Mouse (Mus musculus) cerebellum, adult 9-10 months (tissue): ENCODE measurements around the gene Cep135.

Experiments
- DNase-seq: peaks from one replicate; pipeline ENCODE4 v3.0.0; 2022

The Cep135 gene

DNA sequence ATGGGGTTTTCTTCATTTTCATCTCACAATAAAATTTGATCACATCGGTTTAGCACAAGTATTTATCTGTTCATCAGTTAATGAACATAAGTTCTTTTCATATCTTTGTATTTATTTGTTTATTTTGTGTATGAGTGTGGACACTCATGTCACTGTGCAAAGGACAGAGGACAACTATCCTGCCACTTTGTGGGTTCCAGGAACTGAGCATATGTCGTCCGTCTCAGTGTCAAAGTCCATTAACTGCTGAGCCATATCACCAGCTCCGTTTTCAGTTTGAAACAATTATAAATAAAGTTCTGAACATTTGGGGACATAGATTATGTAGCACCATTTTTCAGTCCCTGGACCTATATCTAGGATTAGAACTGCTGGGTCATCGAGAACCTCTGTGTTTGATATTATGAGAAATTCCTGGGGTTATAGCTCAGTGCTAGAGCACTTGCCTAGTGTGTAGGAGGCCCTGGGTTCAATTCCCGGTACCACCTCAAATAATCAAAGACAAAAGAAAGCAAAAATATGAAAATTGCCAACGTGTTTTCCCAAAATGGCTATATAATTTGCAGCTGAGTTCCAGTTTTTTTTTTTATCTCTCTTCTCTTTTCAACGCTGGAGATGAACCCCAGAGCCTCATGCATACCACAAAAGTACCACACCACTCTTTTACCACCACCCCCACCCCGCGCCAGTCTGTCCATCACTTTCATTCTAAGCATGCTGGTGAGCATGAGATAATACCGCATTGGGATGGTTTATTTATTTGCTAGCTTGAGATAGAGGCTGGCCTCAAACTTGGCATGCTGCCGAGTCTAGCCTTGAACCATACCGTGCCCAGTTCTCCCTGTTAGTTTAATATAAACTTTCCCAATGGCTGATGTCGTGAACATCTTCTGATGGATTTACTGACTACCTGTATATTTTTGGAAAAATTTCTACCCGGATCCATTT is 96.4 kb downstream of the Cep135 start:
- no peak for DNase-seq

DNA sequence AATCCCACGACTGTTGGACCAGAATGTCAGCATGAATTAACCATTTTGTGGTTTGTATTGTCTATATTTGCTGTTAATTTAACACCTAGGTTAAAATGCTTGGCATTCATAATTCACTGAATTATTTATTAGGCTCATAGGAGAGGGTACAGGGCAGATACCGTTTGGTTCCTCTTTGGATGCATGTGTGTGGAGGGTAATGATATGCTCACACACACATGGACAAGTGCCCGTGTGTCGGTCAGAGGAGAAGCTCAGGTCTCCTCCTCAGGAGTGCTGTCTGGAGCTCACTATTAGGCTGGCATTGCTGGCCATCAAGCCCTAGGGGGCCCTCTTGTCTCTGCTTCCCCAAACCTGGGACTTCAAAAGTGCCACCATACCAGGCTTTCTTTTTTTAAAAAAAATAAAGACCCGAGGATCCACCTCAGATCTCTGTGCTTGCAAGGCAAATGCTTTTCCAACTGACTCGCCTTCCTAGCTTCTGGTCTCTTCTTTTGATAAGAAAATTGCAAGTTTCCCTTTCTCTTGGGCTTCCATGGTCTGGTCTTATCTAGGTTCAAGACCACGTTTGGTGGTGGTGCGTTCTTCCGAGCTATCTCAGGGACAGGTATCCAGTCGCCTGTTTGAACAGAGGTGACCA is 99.6 kb downstream of the Cep135 start:
- no peak for DNase-seq

DNA sequence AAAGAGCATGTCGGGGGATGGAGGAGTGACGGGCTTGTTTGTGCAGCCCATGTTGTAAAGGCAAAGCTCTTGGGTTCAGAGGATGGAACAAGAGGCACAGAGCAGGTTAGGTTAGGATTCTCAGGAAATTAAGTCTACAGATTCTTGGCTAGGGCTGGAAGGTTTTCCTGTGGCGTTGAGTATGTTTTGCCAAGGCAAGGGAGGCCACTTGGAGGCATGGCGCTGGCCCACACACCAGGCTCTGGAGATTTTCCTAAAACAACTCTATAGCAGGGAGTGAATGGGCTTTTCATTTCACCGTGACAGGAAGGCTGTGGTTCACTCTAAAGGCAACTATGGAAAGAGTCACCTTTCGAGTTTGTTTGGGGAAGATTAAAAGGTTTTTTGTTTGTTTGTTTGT is 100.1 kb downstream of the Cep135 start:
- DNase-seq = no peak

DNA sequence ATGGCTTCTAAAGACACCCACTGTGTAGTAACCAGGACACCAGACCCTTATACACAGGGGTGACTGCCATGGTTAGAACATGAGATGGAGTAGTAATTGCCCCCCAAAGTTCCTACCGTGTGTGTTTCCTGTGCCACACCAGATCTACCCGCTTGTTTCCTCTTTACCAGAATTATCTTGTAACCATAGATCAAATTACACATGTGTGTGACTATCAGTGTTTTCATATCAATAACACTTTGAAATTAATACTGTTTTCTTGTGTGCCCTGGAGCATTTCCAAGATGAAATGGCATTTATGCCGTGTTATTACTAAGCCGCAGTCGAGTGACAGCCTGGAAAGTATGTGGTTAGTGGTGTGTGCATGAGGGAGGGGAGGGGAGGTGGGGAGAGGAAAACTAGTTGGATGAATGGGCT is 101.7 kb downstream of the Cep135 start:
- no peak for DNase-seq

DNA sequence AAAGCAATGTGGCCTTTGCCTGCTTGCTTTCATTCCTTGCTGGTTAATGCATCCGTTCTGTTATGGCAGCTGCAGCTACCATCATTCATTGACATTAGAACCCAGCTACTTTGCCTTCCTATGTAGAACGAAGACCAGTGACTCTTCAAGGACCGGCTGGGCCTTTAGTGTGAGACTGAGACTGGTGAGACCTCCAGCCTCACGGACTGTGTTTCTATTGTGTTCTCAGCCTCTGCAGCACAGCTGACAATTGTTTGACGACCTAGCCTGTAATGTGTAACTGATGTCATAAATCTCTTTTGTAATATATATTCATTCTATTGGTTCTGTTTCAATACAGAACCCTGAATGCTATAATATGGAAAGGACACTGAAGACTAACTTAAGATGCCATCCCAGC is 102.8 kb downstream of the Cep135 start:
- DNase-seq = no peak

DNA sequence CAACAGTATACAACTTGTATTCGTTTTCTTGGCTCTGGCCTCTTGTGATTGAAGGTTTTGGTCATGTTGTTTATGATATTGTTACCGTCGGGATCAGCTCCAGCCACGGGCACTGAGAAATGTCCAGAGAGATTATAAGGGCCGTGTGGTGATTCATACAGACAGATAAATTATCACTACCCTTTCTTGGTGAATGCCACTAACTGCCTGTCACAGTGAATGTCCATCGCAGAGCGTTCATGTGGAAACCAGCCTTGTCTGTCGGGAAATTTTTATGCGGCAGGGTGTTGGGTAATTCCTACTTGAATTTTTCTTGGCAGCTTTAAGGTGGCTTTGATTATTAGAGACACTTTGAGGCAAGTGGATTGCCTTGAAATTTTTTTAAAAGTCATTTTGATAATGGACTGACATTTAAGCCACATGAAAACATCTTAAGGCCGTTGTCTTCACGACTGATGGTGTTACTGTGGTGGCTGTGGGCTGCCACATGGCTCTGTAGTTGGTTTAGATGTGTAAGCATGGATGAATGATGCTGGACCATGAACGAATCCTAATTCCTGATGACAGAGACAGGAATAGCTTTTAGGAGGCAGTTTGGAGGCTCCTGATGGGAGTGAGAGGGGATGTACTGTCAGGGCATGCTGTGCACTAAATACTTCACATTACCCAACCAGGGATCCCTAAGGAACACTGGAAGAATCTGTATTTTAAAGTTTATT is 103.4 kb downstream of the Cep135 start:
- DNase-seq = no peak
